Mouse (Mus musculus) small intestine, adult 2 months (tissue): ENCODE results near the gene Eif4g3. TPM values are rescaled to one million over a fixed set of nuclear protein-coding genes. Genes with fewer than 3 reads are reported as not detected.
A peak's percentile ranks its signal among the peaks of the same experiment; 100 is the strongest.

ENCODE experiments used
- H3K27ac ChIP-seq: fragments of 200-500 bp; 2 replicates; pipeline ENCODE4 v1.5.1; 2012; ENCODE audit warnings: low read depth, low read length, control low read depth, inconsistent platforms; ENCODE audit not compliant: insufficient read depth
- H3K27me3 ChIP-seq: fragments of 200-500 bp; 2 replicates; pipeline ENCODE4 v1.6.1; 2012; ENCODE audit warnings: mild to moderate bottlenecking, moderate library complexity, low read length, inconsistent platforms; ENCODE audit not compliant: control insufficient read depth, insufficient read depth
- H3K36me3 ChIP-seq: fragments of 200-500 bp; 2 replicates; pipeline ENCODE4 v1.6.1; 2012; ENCODE audit warnings: mild to moderate bottlenecking, low read length, control low read depth, inconsistent platforms; ENCODE audit not compliant: control insufficient read depth, insufficient read depth
- H3K4me1 ChIP-seq: fragments of 200-500 bp; 2 replicates; pipeline ENCODE4 v1.6.1; 2012; ENCODE audit warnings: low read length, inconsistent platforms, mixed read lengths; ENCODE audit not compliant: control insufficient read depth, insufficient read depth, insufficient read length
- H3K4me3 ChIP-seq: fragments of 200-500 bp; 2 replicates; pipeline ENCODE4 v1.5.1; 2012; ENCODE audit warnings: low read depth, mild to moderate bottlenecking, control low read depth, inconsistent platforms, low read length, moderate library complexity
- CTCF ChIP-seq: fragments of 200-500 bp; IDR thresholded peaks from 2 replicates; pipeline ENCODE4 v1.5.1; 2012; ENCODE audit warnings: low read depth, mild to moderate bottlenecking, control low read depth, inconsistent platforms, low read length, moderate library complexity, mixed read lengths; ENCODE audit not compliant: insufficient replicate concordance, insufficient read length; ENCODE audit errors: extremely low read depth
- POLR2A ChIP-seq: fragments of 200-500 bp; IDR thresholded peaks from 2 replicates; pipeline ENCODE4 v1.6.1; 2012; ENCODE audit warnings: low read depth, mild to moderate bottlenecking, control low read depth, inconsistent platforms, low read length, moderate library complexity
- WGBS: fragments of 180-500 bp; shearing (Covaris S2); methylation state at CpG from one replicate; pipeline ENCODE4 v1.1.7; 2018; 5-methylcytosine and 5-hydroxymethylcytosine counted together
- polyA plus RNA-seq: library from polyadenylated mRNA; depleted of rRNA; stranded (reverse); fragments of >200 nt; gene quantifications from 2 replicates; pipeline ENCODE4 v1.2.3, GENCODE M21; 2012

The Eif4g3 gene
- polyA plus RNA-seq, 1 experiment, result 19.4 TPM

GRCm38 (mm10) chr4:138219331-138219730 lies 226.5 kb downstream of the Eif4g3 start:
- peaks cover 8% of the 10 kb centered on the region for H3K4me1 ChIP-seq
- no peak for TF ChIP-seq CTCF
- no peak for TF ChIP-seq POLR2A
- H3K27me3 ChIP-seq, result no peaks in the 10 kb centered on the region
- H3K4me3 ChIP-seq, result no peak overlapping the region
- H3K36me3 ChIP-seq, result peaks cover 24% of the 10 kb centered on the region
- H3K27ac ChIP-seq, result no peak overlapping the region
- WGBS, result 54% methylated on average over 5 of the region's 5 CpGs

- H3K4me3 ChIP-seq, result no peak overlapping the region
- H3K36me3 ChIP-seq, result peaks cover 31% of the 10 kb centered on the region
- H3K27me3 ChIP-seq, result no peaks in the 10 kb centered on the region
- peaks cover 8% of the 10 kb centered on the region for H3K4me1 ChIP-seq
- TF ChIP-seq CTCF (no peak), POLR2A (no peak)
- H3K27ac ChIP-seq, result no peak overlapping the region
- WGBS, result 76% methylated on average over 7 of the region's 7 CpGs
Observed at GRCm38 (mm10) chr4:138220761-138221160, 227.9 kb downstream of the Eif4g3 start.

- Histone ChIP-seq H3K4me3 (no peak overlapping the region), H3K4me1 (peaks cover 8% of the 10 kb centered on the region), H3K27me3 (no peaks in the 10 kb centered on the region), H3K36me3 (peaks cover 37% of the 10 kb centered on the region), H3K27ac (no peak overlapping the region)
- 80% methylated on average over 5 of the region's 5 CpGs for WGBS
- TF ChIP-seq CTCF, result no peak
- TF ChIP-seq POLR2A, result no peak
Observed at GRCm38 (mm10) chr4:138221406-138221805, 228.6 kb downstream of the Eif4g3 start.

GRCm38 (mm10) chr4:138222396-138222795 lies 229.6 kb downstream of the Eif4g3 start:
- Histone ChIP-seq H3K27ac (no peak overlapping the region), H3K4me3 (no peak overlapping the region), H3K27me3 (no peaks in the 10 kb centered on the region), H3K4me1 (peaks cover 8% of the 10 kb centered on the region), H3K36me3 (peaks cover 44% of the 10 kb centered on the region)
- TF ChIP-seq CTCF (no peak), POLR2A (no peak)
- WGBS, result 78% methylated on average over 5 of the region's 5 CpGs

GRCm38 (mm10) chr4:138223623-138224022 lies 230.8 kb downstream of the Eif4g3 start:
- no peak overlapping the region for H3K27ac ChIP-seq
- WGBS, result 78% methylated on average over 10 of the region's 10 CpGs

GRCm38 (mm10) chr4:138246756-138247665 lies 254.2 kb downstream of the Eif4g3 start:
- Histone ChIP-seq H3K27me3 (peaks cover 14% of the 10 kb centered on the region), H3K4me3 (no peak overlapping the region), H3K36me3 (peaks cover 37% of the 10 kb centered on the region), H3K27ac (no peak overlapping the region), H3K4me1 (peaks cover 18% of the 10 kb centered on the region)
- 74% methylated on average over 27 of the region's 27 CpGs for WGBS
- no peak for TF ChIP-seq POLR2A
- no peak for TF ChIP-seq CTCF

More at GRCm38 (mm10) chr4:138223623-138224022, 230.8 kb downstream of the Eif4g3 start:
- TF ChIP-seq CTCF (no peak), POLR2A (no peak)
- Histone ChIP-seq H3K36me3 (peaks cover 54% of the 10 kb centered on the region), H3K4me1 (peaks cover 4% of the 10 kb centered on the region; the same call in 1 of the 2 replicates), H3K4me3 (no peak overlapping the region), H3K27me3 (no peaks in the 10 kb centered on the region)

GRCm38 (mm10) chr4:138250088-138250960 lies 257.5 kb downstream of the Eif4g3 start, which contains the start of the genes Sh2d5 and Kif17:
TSS of gene Sh2d5 (plus strand) at chr4:138250403.
TSS of gene Kif17 (plus strand) at chr4:138250435.
- TF ChIP-seq CTCF, result no peak
- no peak for TF ChIP-seq POLR2A
- Histone ChIP-seq H3K27me3 (peaks cover 16% of the 10 kb centered on the region), H3K4me1 (peaks cover 18% of the 10 kb centered on the region), H3K27ac (no peak within 1 kb of the TSS), H3K36me3 (peaks cover 10% of the 10 kb centered on the region), H3K4me3 (peak within 1 kb of the TSS; percentile 60)
- under 1% methylated on average over 74 of the region's 74 CpGs for WGBS
